Mouse (Mus musculus) granulocyte monocyte progenitor cell, adult 5-6 weeks (primary cell): Measurements from ENCODE around the gene Poldip2. TPM values are rescaled to one million over a fixed set of nuclear protein-coding genes. Genes with fewer than 3 reads are reported as not detected.

Experiments used
- total RNA-seq, 2 experiments: library from RNA; stranded (forward) in 1 of 2; stranded (reverse) in 1 of 2; fragments of 200-712, 200-1000 nt in 1 of 2; fragments of >200 nt in 1 of 2; fragmentation: Nextera tagmentation in 1 of 2; gene quantifications; 2 replicates each; pipeline ENCODE4 v1.2.3; 2014 to 2017

The Poldip2 gene
- total RNA-seq, 2 experiments from 2014 or later = 68.8 to 85.8 TPM

Other genes starting within 250 kb of the Poldip2 start
- gene BC030499, start 221.4 kb upstream of the Poldip2 start, total RNA-seq (2014; fragmentation: Nextera tagmentation) = 2.3 TPM in 1 of 2 replicates, not detected in the other
- not detected in 2 replicates for gene BC030499, start 221.4 kb upstream of the Poldip2 start, total RNA-seq (2017)
- 11.9 and 25.4 TPM in 2 replicates for gene Spag5, start 210.7 kb upstream of the Poldip2 start, total RNA-seq (2014; fragmentation: Nextera tagmentation)
- gene Spag5, start 210.7 kb upstream of the Poldip2 start, total RNA-seq (2017) = 50.8 and 57.7 TPM in 2 replicates
- gene Aldoc, start 189.2 kb upstream of the Poldip2 start, total RNA-seq (2014; fragmentation: Nextera tagmentation) = 0.69 and 2.8 TPM in 2 replicates
- 0.15 TPM in 1 of 2 replicates, not detected in the other for gene Aldoc, start 189.2 kb upstream of the Poldip2 start, total RNA-seq (2017)
- gene Pigs, start 183.8 kb upstream of the Poldip2 start, total RNA-seq (2014; fragmentation: Nextera tagmentation) = 47.6 and 51.6 TPM in 2 replicates
- 13.7 and 14.9 TPM in 2 replicates for gene Pigs, start 183.8 kb upstream of the Poldip2 start, total RNA-seq (2017)
- gene Unc119, start 168.7 kb upstream of the Poldip2 start, total RNA-seq (2014; fragmentation: Nextera tagmentation) = 24.0 and 41.0 TPM in 2 replicates
- gene Unc119, start 168.7 kb upstream of the Poldip2 start, total RNA-seq (2017) = 11.9 and 18.5 TPM in 2 replicates
- not detected in 2 replicates for gene Foxn1, start 125.6 kb upstream of the Poldip2 start, total RNA-seq (2014; fragmentation: Nextera tagmentation)
- gene Foxn1, start 125.6 kb upstream of the Poldip2 start, total RNA-seq (2017) = not detected in 2 replicates
- not detected in 2 replicates for gene Slc13a2, start 90.0 kb upstream of the Poldip2 start, total RNA-seq (2014; fragmentation: Nextera tagmentation)
- gene Slc13a2, start 90.0 kb upstream of the Poldip2 start, total RNA-seq (2017) = not detected in 2 replicates
- gene Slc46a1, start 46.5 kb upstream of the Poldip2 start, total RNA-seq (2014; fragmentation: Nextera tagmentation) = 4.2 TPM in 1 of 2 replicates, not detected in the other
- gene Slc46a1, start 46.5 kb upstream of the Poldip2 start, total RNA-seq (2017) = 1.9 and 2.7 TPM in 2 replicates
- not detected in 2 replicates for gene Sarm1, start 14.4 kb upstream of the Poldip2 start, total RNA-seq (2014; fragmentation: Nextera tagmentation)
- gene Sarm1, start 14.4 kb upstream of the Poldip2 start, total RNA-seq (2017) = not detected in 2 replicates
- not detected in 2 replicates for gene Vtn, start 13.1 kb upstream of the Poldip2 start, total RNA-seq (2014; fragmentation: Nextera tagmentation)
- not detected in 2 replicates for gene Vtn, start 13.1 kb upstream of the Poldip2 start, total RNA-seq (2017)
- not detected in 2 replicates for gene Sebox, start 8.7 kb upstream of the Poldip2 start, total RNA-seq (2014; fragmentation: Nextera tagmentation)
- gene Sebox, start 8.7 kb upstream of the Poldip2 start, total RNA-seq (2017) = not detected in 2 replicates
- 21.9 and 36.8 TPM in 2 replicates for gene Tmem199, start within 50 bp of the Poldip2 start, total RNA-seq (2014; fragmentation: Nextera tagmentation)
- gene Tmem199, start within 50 bp of the Poldip2 start, total RNA-seq (2017) = 25.5 and 29.9 TPM in 2 replicates
- gene Tnfaip1, start 24.1 kb downstream of the Poldip2 start, total RNA-seq (2014; fragmentation: Nextera tagmentation) = 13.2 and 15.1 TPM in 2 replicates
- gene Tnfaip1, start 24.1 kb downstream of the Poldip2 start, total RNA-seq (2017) = 3.3 and 5.6 TPM in 2 replicates
- gene Ift20, start 24.2 kb downstream of the Poldip2 start, total RNA-seq (2014; fragmentation: Nextera tagmentation) = 81.0 and 106 TPM in 2 replicates
- 138 and 194 TPM in 2 replicates for gene Ift20, start 24.2 kb downstream of the Poldip2 start, total RNA-seq (2017)
- gene Tmem97, start 38.6 kb downstream of the Poldip2 start, total RNA-seq (2014; fragmentation: Nextera tagmentation) = 89.3 and 102 TPM in 2 replicates
- gene Tmem97, start 38.6 kb downstream of the Poldip2 start, total RNA-seq (2017) = 71.9 and 93.9 TPM in 2 replicates
- 13.2 and 21.7 TPM in 2 replicates for gene Nlk, start 185.2 kb downstream of the Poldip2 start, total RNA-seq (2014; fragmentation: Nextera tagmentation)
- 16.4 and 26.1 TPM in 2 replicates for gene Nlk, start 185.2 kb downstream of the Poldip2 start, total RNA-seq (2017)
- 22.9 and 32.1 TPM in 2 replicates for gene Ccnq, start 239.5 kb downstream of the Poldip2 start, total RNA-seq (2014; fragmentation: Nextera tagmentation)
- gene Ccnq, start 239.5 kb downstream of the Poldip2 start, total RNA-seq (2017) = 24.1 and 29.5 TPM in 2 replicates